Mouse (Mus musculus) T-helper 17 cell (primary cell): Measurements from ENCODE around the gene Dact1.

Experiments used
- in situ Hi-C, 2 experiments: fragments of 300-600 bp; cut with MboI, MseI; formaldehyde crosslinking; loops; 1 replicate in 1 of 2; 2 replicates in 1 of 2; pipeline ENCODE4 v1.15.1; 2025; ENCODE audit warnings: high pct_unique_total_duplicates in 2 of 2

Gene Dact1

GRCm38 (mm10) chr12:71337025-71337582, 27.4 kb downstream of the Dact1 start:
- in situ Hi-C loops: loop anchor here in 1 of 2 experiments (10.0 kb wide), 1 partner anchor 1748 kb away; no protein-coding TSS in a partner anchor

- in situ Hi-C loops: loop anchor here in 1 of 2 experiments (10.0 kb wide), 1 partner anchor 1747 kb away; no protein-coding TSS in a partner anchor
Measured at GRCm38 (mm10) chr12:71337896-71338463, 28.3 kb downstream of the Dact1 start.

GRCm38 (mm10) chr12:71339142-71339848, 29.6 kb downstream of the Dact1 start:
- in situ Hi-C loops: loop anchor here in 1 of 2 experiments (10.0 kb wide), 1 partner anchor 1746 kb away; no protein-coding TSS in a partner anchor

GRCm38 (mm10) chr12:71342397-71342796, 32.7 kb downstream of the Dact1 start:
- in situ Hi-C loops: no loop called here

GRCm38 (mm10) chr12:71345471-71345870, 35.8 kb downstream of the Dact1 start:
- in situ Hi-C loops: no loop called here

GRCm38 (mm10) chr12:71346071-71346470, 36.4 kb downstream of the Dact1 start:
- in situ Hi-C loops: no loop called here

GRCm38 (mm10) chr12:71348401-71348896, 38.8 kb downstream of the Dact1 start:
- in situ Hi-C loops: no loop called here

- in situ Hi-C loops: no loop called here
Measured at GRCm38 (mm10) chr12:71350077-71350476, 40.4 kb downstream of the Dact1 start.

- in situ Hi-C loops: no loop called here
Measured at GRCm38 (mm10) chr12:71354656-71355055, 45.0 kb downstream of the Dact1 start.

GRCm38 (mm10) chr12:71355092-71355491, 45.4 kb downstream of the Dact1 start:
- in situ Hi-C loops: no loop called here

GRCm38 (mm10) chr12:71361616-71362015, 51.9 kb downstream of the Dact1 start:
- in situ Hi-C loops: no loop called here

GRCm38 (mm10) chr12:71362425-71362824, 52.7 kb downstream of the Dact1 start:
- in situ Hi-C loops: no loop called here

- in situ Hi-C loops: no loop called here
Measured at GRCm38 (mm10) chr12:71364106-71364505, 54.4 kb downstream of the Dact1 start.

- in situ Hi-C loops: no loop called here
Measured at GRCm38 (mm10) chr12:71364531-71364930, 54.8 kb downstream of the Dact1 start.

GRCm38 (mm10) chr12:71365208-71365607, 55.5 kb downstream of the Dact1 start:
- in situ Hi-C loops: no loop called here

- in situ Hi-C loops: no loop called here
Measured at GRCm38 (mm10) chr12:71366175-71366574, 56.5 kb downstream of the Dact1 start.

- in situ Hi-C loops: no loop called here
Measured at GRCm38 (mm10) chr12:71368631-71369030, 58.9 kb downstream of the Dact1 start.
